Mouse (Mus musculus): ENCODE measurements at regions not wholly inside any gene's neighbourhood (a gene's known extent, or its start where the extent isn't known, plus 50 kb on each side); places are given as distances from the start of the nearest gene placed in this dataset.

DNA sequence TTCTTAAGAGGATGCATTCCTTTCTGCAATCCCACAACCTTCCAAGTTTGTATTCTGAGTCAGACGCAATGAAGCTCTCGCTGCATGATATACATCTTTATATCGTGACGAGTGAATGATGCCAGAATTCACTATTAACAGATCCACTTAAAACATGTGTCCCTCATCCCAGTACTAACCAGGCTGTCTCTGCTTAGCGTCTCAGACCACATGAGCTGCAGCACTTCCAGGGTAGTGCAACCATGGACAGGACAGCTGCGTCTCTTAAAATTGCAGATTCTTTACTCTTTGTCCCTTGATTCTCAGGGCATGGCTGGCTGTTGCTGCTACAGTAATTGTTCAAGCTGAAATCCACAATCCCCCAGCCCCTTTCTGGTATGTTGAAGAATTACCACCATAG lies 491.9 kb downstream of the Dcdc2c start:
- no peaks in the 10 kb centered on the region for H3K27me3 ChIP-seq (replicated peaks; ENCODE audit: control insufficient read depth, insufficient read depth, low read length)
- 71% methylated on average over 6 of the region's 6 CpGs for WGBS
- H3K36me3 ChIP-seq (ENCODE audit: control insufficient read depth, insufficient read depth, low read length) = no peaks in the 10 kb centered on the region
- no peak for DNase-seq
- no peak overlapping the region for H3K27ac ChIP-seq (ENCODE audit: insufficient read depth, low read depth, low read length)
- no peak for TF ChIP-seq CTCF (conservative IDR thresholded peaks at IDR 0.05; ENCODE audit: insufficient read depth, insufficient read length, low read depth, low read length)
- no peak for TF ChIP-seq POLR2A (IDR thresholded peaks at IDR 0.05; ENCODE audit: low read depth, low read length)
- H3K4me1 ChIP-seq (ENCODE audit: control insufficient read depth, insufficient read depth, low read length) = no peaks in the 10 kb centered on the region
- H3K4me3 ChIP-seq (ENCODE audit: insufficient read depth, low read depth, low read length) = no peak overlapping the region

GRCm38 (mm10) chr12:28055518-28056280 lies 496.5 kb downstream of the Dcdc2c start:
- Histone ChIP-seq H3K27me3 (replicated peaks; ENCODE audit: control insufficient read depth, insufficient read depth, low read length) (no peaks in the 10 kb centered on the region), H3K27ac (ENCODE audit: insufficient read depth, low read depth, low read length) (no peak overlapping the region), H3K36me3 (ENCODE audit: control insufficient read depth, insufficient read depth, low read length) (no peaks in the 10 kb centered on the region), H3K4me3 (ENCODE audit: insufficient read depth, low read depth, low read length) (no peak overlapping the region), H3K4me1 (ENCODE audit: control insufficient read depth, insufficient read depth, low read length) (no peaks in the 10 kb centered on the region)
- 32% methylated on average over 4 of the region's 4 CpGs for WGBS
- TF ChIP-seq CTCF (conservative IDR thresholded peaks at IDR 0.05; ENCODE audit: insufficient read depth, insufficient read length, low read depth, low read length) (no peak), POLR2A (IDR thresholded peaks at IDR 0.05; ENCODE audit: low read depth, low read length) (no peak)
- no peak for DNase-seq

- H3K4me3 ChIP-seq (ENCODE audit: insufficient read depth, low read depth, low read length) = no peak overlapping the region
- TF ChIP-seq CTCF (conservative IDR thresholded peaks at IDR 0.05; ENCODE audit: insufficient read depth, insufficient read length, low read depth, low read length) = no peak
Observed at GRCm38 (mm10) chr12:28054444-28054843, 497.8 kb downstream of the Dcdc2c start.

GRCm38 (mm10) chr12:28047989-28048388 lies 504.2 kb downstream of the Dcdc2c start:
- WGBS = 62% methylated on average over 4 of the region's 4 CpGs

More at GRCm38 (mm10) chr12:28054444-28054843, 497.8 kb downstream of the Dcdc2c start:
- Histone ChIP-seq H3K4me1 (ENCODE audit: control insufficient read depth, insufficient read depth, low read length) (no peaks in the 10 kb centered on the region), H3K27ac (ENCODE audit: insufficient read depth, low read depth, low read length) (no peak overlapping the region), H3K27me3 (replicated peaks; ENCODE audit: control insufficient read depth, insufficient read depth, low read length) (no peaks in the 10 kb centered on the region), H3K36me3 (ENCODE audit: control insufficient read depth, insufficient read depth, low read length) (no peaks in the 10 kb centered on the region)
- 81% methylated on average over 11 of the region's 11 CpGs for WGBS
- no peak for DNase-seq

GRCm38 (mm10) chr12:28038161-28038911 lies 513.9 kb downstream of the Dcdc2c start:
- Histone ChIP-seq H3K36me3 (ENCODE audit: control insufficient read depth, insufficient read depth, low read length) (no peaks in the 10 kb centered on the region), H3K27ac (ENCODE audit: insufficient read depth, low read depth, low read length) (no peak overlapping the region), H3K4me1 (ENCODE audit: control insufficient read depth, insufficient read depth, low read length) (no peaks in the 10 kb centered on the region), H3K4me3 (ENCODE audit: insufficient read depth, low read depth, low read length) (no peak overlapping the region), H3K27me3 (replicated peaks; ENCODE audit: control insufficient read depth, insufficient read depth, low read length) (no peaks in the 10 kb centered on the region)
- DNase-seq = no peak
- TF ChIP-seq CTCF (conservative IDR thresholded peaks at IDR 0.05; ENCODE audit: insufficient read depth, insufficient read length, low read depth, low read length) = no peak
- WGBS = 69% methylated on average over 7 of the region's 7 CpGs

More at GRCm38 (mm10) chr12:28047989-28048388, 504.2 kb downstream of the Dcdc2c start:
- TF ChIP-seq POLR2A (IDR thresholded peaks at IDR 0.05; ENCODE audit: low read depth, low read length) (no peak), CTCF (conservative IDR thresholded peaks at IDR 0.05; ENCODE audit: insufficient read depth, insufficient read length, low read depth, low read length) (no peak)
- H3K4me1 ChIP-seq (ENCODE audit: control insufficient read depth, insufficient read depth, low read length) = no peaks in the 10 kb centered on the region
- H3K27me3 ChIP-seq (replicated peaks; ENCODE audit: control insufficient read depth, insufficient read depth, low read length) = no peaks in the 10 kb centered on the region
- no peak for DNase-seq
- H3K36me3 ChIP-seq (ENCODE audit: control insufficient read depth, insufficient read depth, low read length) = no peaks in the 10 kb centered on the region
- H3K27ac ChIP-seq (ENCODE audit: insufficient read depth, low read depth, low read length) = no peak overlapping the region
- no peak overlapping the region for H3K4me3 ChIP-seq (ENCODE audit: insufficient read depth, low read depth, low read length)

GRCm38 (mm10) chr12:27999170-27999569 lies 553.0 kb downstream of the Dcdc2c start:
- no peaks in the 10 kb centered on the region for H3K4me1 ChIP-seq (ENCODE audit: control insufficient read depth, insufficient read depth, low read length)
- DNase-seq = no peak
- H3K4me3 ChIP-seq (ENCODE audit: insufficient read depth, low read depth, low read length) = no peak overlapping the region
- WGBS = 80% methylated on average over 2 of the region's 2 CpGs
- H3K27me3 ChIP-seq (replicated peaks; ENCODE audit: control insufficient read depth, insufficient read depth, low read length) = no peaks in the 10 kb centered on the region; the same call in 1 of the 2 replicates
- H3K36me3 ChIP-seq (ENCODE audit: control insufficient read depth, insufficient read depth, low read length) = no peaks in the 10 kb centered on the region
- no peak overlapping the region for H3K27ac ChIP-seq (ENCODE audit: insufficient read depth, low read depth, low read length)
- TF ChIP-seq CTCF (conservative IDR thresholded peaks at IDR 0.05; ENCODE audit: insufficient read depth, insufficient read length, low read depth, low read length) = no peak
- TF ChIP-seq POLR2A (IDR thresholded peaks at IDR 0.05; ENCODE audit: low read depth, low read length) = no peak

DNA sequence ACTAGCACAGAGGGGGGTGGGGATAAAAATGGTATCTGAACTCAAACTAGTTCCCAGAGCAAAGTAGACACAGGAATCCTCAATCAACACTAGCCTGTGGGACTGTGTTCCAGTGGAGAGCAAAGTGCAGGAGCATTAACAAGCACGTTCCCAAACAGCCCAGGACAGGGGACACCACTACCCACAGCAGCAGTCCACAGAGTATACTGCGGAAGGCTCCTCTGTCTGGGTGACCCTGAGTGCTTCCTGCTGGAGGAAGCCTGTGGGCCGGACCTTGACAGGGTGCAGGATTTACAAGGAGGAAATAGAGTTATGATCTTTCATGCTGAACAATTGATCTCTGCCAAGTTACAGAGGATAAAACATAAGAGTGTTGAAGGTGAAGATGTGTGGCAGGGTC lies 560.0 kb downstream of the Dcdc2c start:
- DNase-seq = peak; percentile 24
- WGBS = 39% methylated on average over 3 of the region's 3 CpGs
- Histone ChIP-seq H3K4me3 (ENCODE audit: insufficient read depth, low read depth, low read length) (no peak overlapping the region), H3K36me3 (ENCODE audit: control insufficient read depth, insufficient read depth, low read length) (no peaks in the 10 kb centered on the region), H3K27me3 (replicated peaks; ENCODE audit: control insufficient read depth, insufficient read depth, low read length) (no peaks in the 10 kb centered on the region), H3K27ac (ENCODE audit: insufficient read depth, low read depth, low read length) (no peak overlapping the region), H3K4me1 (ENCODE audit: control insufficient read depth, insufficient read depth, low read length) (no peaks in the 10 kb centered on the region)
- TF ChIP-seq POLR2A (IDR thresholded peaks at IDR 0.05; ENCODE audit: low read depth, low read length) (no peak), CTCF (conservative IDR thresholded peaks at IDR 0.05; ENCODE audit: insufficient read depth, insufficient read length, low read depth, low read length) (no peak)
